8 mouse cellular contexts compared by ENCODE assay signal in genomic region chr17:80168425-80169182, GRCm38 (mm10). TPM values are rescaled to one million over a fixed set of nuclear protein-coding genes. Genes with fewer than 3 reads are reported as not detected.
DNase-seq lines count a peak whose midpoint lies in the region; ATAC-seq lines count a peak whose summit lies in the region.

No protein-coding gene starts in this region.

- 23% methylated on average over 16 of the region's 16 CpGs for WGBS in kidney, embryonic 14.5 days
- 25% methylated on average over 16 of the region's 16 CpGs for WGBS in intestine, embryonic 14.5 days
- 17% methylated on average over 16 of the region's 16 CpGs for WGBS in limb, embryonic 13.5 days

- no peak overlapping the region for H3K4me3 ChIP-seq in kidney, embryonic 14.5 days (ENCODE audit: low read length)
- H3K4me3 ChIP-seq in intestine, embryonic 14.5 days (ENCODE audit: low read depth, low read length): no peak overlapping the region
- peak overlapping the region; percentile 27 for H3K4me3 ChIP-seq in limb, embryonic 13.5 days

- H3K9me3 ChIP-seq in kidney, embryonic 14.5 days (ENCODE audit: control insufficient read depth, low read length): no peaks in the 10 kb centered on the region
- no peaks in the 10 kb centered on the region for H3K9me3 ChIP-seq in intestine, embryonic 14.5 days (ENCODE audit: control insufficient read depth, low read length)
- no peaks in the 10 kb centered on the region for H3K9me3 ChIP-seq in limb, embryonic 13.5 days

- H3K4me1 ChIP-seq in kidney, embryonic 14.5 days (ENCODE audit: control insufficient read depth, insufficient read depth, low read length): peaks cover 10% of the 10 kb centered on the region; the same call in 1 of the 2 replicates
- peaks cover 13% of the 10 kb centered on the region for H3K4me1 ChIP-seq in intestine, embryonic 14.5 days (replicated peaks; ENCODE audit: control insufficient read depth, insufficient read depth, low read length)
- peaks cover 31% of the 10 kb centered on the region for H3K4me1 ChIP-seq in limb, embryonic 13.5 days

- ATAC-seq in kidney, embryonic 14.5 days (ENCODE audit: low FRiP score, low TSS enrichment): peak; percentile 73
- ATAC-seq in intestine, embryonic 14.5 days (replicated peaks; ENCODE audit: low FRiP score, low TSS enrichment, low read depth): peak; percentile 57; the same call in 1 of the 2 replicates
- peak; percentile 77 for ATAC-seq in limb, embryonic 13.5 days (ENCODE audit: low FRiP score, low read depth)

- no peaks in the 10 kb centered on the region for H3K36me3 ChIP-seq in kidney, embryonic 14.5 days (ENCODE audit: control insufficient read depth, insufficient read depth, low read length)
- H3K36me3 ChIP-seq in intestine, embryonic 14.5 days (ENCODE audit: control insufficient read depth, insufficient read depth, low read length): no peaks in the 10 kb centered on the region
- no peaks in the 10 kb centered on the region for H3K36me3 ChIP-seq in limb, embryonic 13.5 days

- intact Hi-C loops in gastrocnemius, postnatal 14 days (cut with DNase I; ENCODE audit: low total_unique reads): no loop called here

- DNase-seq in kidney, adult 9 months: no peak
- peak; percentile 71 for DNase-seq in embryo, embryonic 10 days (ENCODE audit: low spot score)
- DNase-seq in gastrocnemius, postnatal 14 days: peak; percentile 44
- DNase-seq in intestine, embryonic 14.5 days (ENCODE audit: low spot score): peak; percentile 77
- DNase-seq in right cerebral cortex, postnatal 36 days (ENCODE audit: low spot score in 2 of 2): peak; percentile 68 to 82
- DNase-seq in c-Kit-positive CD71-positive TER-119-positive erythroid progenitor cells, embryonic 14.5 days (ENCODE audit: low spot score): no peak

- peak overlapping the region; percentile 31 for H3K4me2 ChIP-seq in kidney, embryonic 14.5 days (replicated peaks; ENCODE audit: low read depth, low read length)
- peak overlapping the region; percentile 41 for H3K4me2 ChIP-seq in intestine, embryonic 14.5 days (ENCODE audit: low read length)
- peak overlapping the region; percentile 56 for H3K4me2 ChIP-seq in limb, embryonic 13.5 days (replicated peaks)

- peak overlapping the region; percentile 31; the same call in 1 of the 2 replicates for H3K27ac ChIP-seq in kidney, embryonic 14.5 days (ENCODE audit: low read depth, low read length)
- H3K27ac ChIP-seq in intestine, embryonic 14.5 days (ENCODE audit: low read depth): peak overlapping the region; percentile 51; the same call in 1 of the 2 replicates
- H3K27ac ChIP-seq in limb, embryonic 13.5 days: peak overlapping the region; percentile 70

- no peaks in the 10 kb centered on the region for H3K27me3 ChIP-seq in kidney, embryonic 14.5 days (ENCODE audit: control insufficient read depth, insufficient read depth, low read length)
- H3K27me3 ChIP-seq in intestine, embryonic 14.5 days (replicated peaks; ENCODE audit: control insufficient read depth, insufficient read depth, low read length): no peaks in the 10 kb centered on the region
- H3K27me3 ChIP-seq in limb, embryonic 13.5 days: no peaks in the 10 kb centered on the region

- H3K9ac ChIP-seq in kidney, embryonic 14.5 days (ENCODE audit: low read depth, low read length): no peak overlapping the region
- no peak overlapping the region for H3K9ac ChIP-seq in intestine, embryonic 14.5 days (ENCODE audit: low read length)
- no peak overlapping the region for H3K9ac ChIP-seq in limb, embryonic 13.5 days

RNA-seq across cellular contexts. Expression of gene Srsf7, which starts 38.5 kb away (rescaled TPM):
- 756 and 811 TPM in 2 replicates for polyA plus RNA-seq in kidney, embryonic 14.5 days (2014; fragmentation: Nextera tagmentation; extraction: Ambion mirVana)
- total RNA-seq in gastrocnemius, postnatal 14 days (2021): 10 to 100 TPM; 25.3 to 34.0 TPM
- 603 and 665 TPM in 2 replicates for polyA plus RNA-seq in intestine, embryonic 14.5 days (2014; fragmentation: Nextera tagmentation; extraction: Ambion mirVana)
- 721 and 736 TPM in 2 replicates for polyA plus RNA-seq in limb, embryonic 13.5 days (2015; fragmentation: Nextera tagmentation; extraction: Ambion mirVana)

RNA-seq across cellular contexts. Expression of gene Ttc39d, which starts 38.7 kb away (rescaled TPM):
- polyA plus RNA-seq in kidney, embryonic 14.5 days (2014; fragmentation: Nextera tagmentation; extraction: Ambion mirVana): 0.11 TPM in 1 of 2 replicates, not detected in the other
- under 1 TPM in 1 of 2 experiments, not detected in 1; 0.16 TPM for total RNA-seq in gastrocnemius, postnatal 14 days (2021)
- 0.12 TPM in 1 of 2 replicates, not detected in the other for polyA plus RNA-seq in intestine, embryonic 14.5 days (2014; fragmentation: Nextera tagmentation; extraction: Ambion mirVana)
- polyA plus RNA-seq in limb, embryonic 13.5 days (2015; fragmentation: Nextera tagmentation; extraction: Ambion mirVana): 0.10 and 0.17 TPM in 2 replicates

RNA-seq across cellular contexts. Expression of gene Galm, which starts 41.3 kb away (rescaled TPM):
- 14.1 and 16.4 TPM in 2 replicates for polyA plus RNA-seq in kidney, embryonic 14.5 days (2014; fragmentation: Nextera tagmentation; extraction: Ambion mirVana)
- total RNA-seq in gastrocnemius, postnatal 14 days (2021): 1 to 10 TPM; 1.7 to 2.4 TPM
- polyA plus RNA-seq in intestine, embryonic 14.5 days (2014; fragmentation: Nextera tagmentation; extraction: Ambion mirVana): 35.1 and 38.4 TPM in 2 replicates
- 15.5 and 17.2 TPM in 2 replicates for polyA plus RNA-seq in limb, embryonic 13.5 days (2015; fragmentation: Nextera tagmentation; extraction: Ambion mirVana)

RNA-seq across cellular contexts. Expression of gene Gemin6, which starts 55.6 kb away (rescaled TPM):
- polyA plus RNA-seq in kidney, embryonic 14.5 days (2014; fragmentation: Nextera tagmentation; extraction: Ambion mirVana): 49.0 and 61.9 TPM in 2 replicates
- 1 to 10 TPM; 5.3 to 5.5 TPM for total RNA-seq in gastrocnemius, postnatal 14 days (2021)
- 49.7 and 49.8 TPM in 2 replicates for polyA plus RNA-seq in intestine, embryonic 14.5 days (2014; fragmentation: Nextera tagmentation; extraction: Ambion mirVana)
- polyA plus RNA-seq in limb, embryonic 13.5 days (2015; fragmentation: Nextera tagmentation; extraction: Ambion mirVana): 37.3 and 38.4 TPM in 2 replicates

Comparison
In these comparisons a context has a peak if more than half of its experiments do, and no peak if none do; other contexts are left out.
1. DNase-seq: peak in embryo, embryonic 10 days (single experiment), gastrocnemius, postnatal 14 days (single experiment), intestine, embryonic 14.5 days (single experiment) and right cerebral cortex, postnatal 36 days (2 of 2); none in kidney, adult 9 months (single experiment) and c-Kit-positive CD71-positive TER-119-positive erythroid progenitor cells, embryonic 14.5 days (single experiment).
2. Peak in every context shown above with its lines, with median percentiles within 50 percentile points of each other: ATAC-seq, H3K27ac ChIP-seq and H3K4me2 ChIP-seq.